Mouse (Mus musculus): Measurements from ENCODE around the gene Cisd3.
"Not testable (repeated sequence)": the region's sequence is repeated elsewhere in the genome, so short reads cannot be mapped to it uniquely, and the experiment has no call there.

Gene Cisd3

DNA sequence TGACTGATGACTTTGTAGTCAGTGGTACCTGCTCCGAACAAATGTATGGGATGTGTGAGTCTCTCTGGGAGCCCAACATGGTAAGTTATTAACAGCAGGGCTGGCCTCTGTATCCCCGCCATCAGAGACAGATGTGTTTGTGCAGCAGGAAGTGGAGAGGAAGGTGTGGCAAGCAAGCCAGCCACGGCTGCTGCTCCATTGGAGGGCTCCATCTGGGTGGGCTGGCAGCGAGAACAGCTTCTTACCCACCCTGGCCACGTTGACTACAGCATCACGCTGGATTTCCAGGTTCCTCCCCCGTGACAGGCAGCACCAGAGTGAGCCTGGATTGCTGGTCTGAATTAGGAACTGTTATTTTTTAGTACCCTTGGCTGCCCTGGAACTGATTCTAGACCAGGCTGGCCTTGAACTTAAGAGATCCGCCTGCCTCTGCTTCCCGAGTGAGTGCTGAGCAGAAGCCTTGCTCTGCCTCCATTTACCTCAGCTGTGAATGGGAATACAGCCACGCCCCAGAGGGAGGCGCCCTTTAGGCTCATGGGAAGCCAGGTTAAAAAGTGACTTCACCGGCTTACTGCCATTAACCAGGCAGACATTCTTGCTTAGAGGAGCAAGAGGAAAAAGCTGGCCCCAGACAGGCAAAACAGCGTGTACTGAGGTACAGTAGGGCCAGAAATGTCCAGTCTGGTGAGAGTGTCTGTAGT, 25.7 kb downstream of the Cisd3 start:
- no peak for DNase-seq (ENCODE audit: low spot score)

DNA sequence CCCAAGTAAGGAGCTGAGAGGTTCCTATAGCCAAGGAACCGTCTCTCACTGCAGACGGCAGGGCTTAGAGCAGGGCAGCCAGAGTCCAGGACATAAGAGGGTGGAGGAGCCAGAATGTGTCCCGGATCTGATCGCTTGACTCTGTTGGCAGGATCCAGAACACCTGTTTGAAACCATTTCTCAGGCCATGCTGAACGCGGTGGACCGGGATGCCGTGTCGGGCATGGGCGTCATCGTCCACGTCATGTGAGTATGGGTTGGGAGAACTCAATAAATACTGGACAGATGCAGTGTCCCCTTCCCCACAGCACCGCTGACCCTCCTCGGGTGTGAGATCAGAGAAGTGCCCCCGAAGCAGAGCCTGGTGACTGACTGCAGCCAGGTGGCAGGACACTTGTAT, 26.7 kb downstream of the Cisd3 start:
- DNase-seq (ENCODE audit: low spot score) = no peak

DNA sequence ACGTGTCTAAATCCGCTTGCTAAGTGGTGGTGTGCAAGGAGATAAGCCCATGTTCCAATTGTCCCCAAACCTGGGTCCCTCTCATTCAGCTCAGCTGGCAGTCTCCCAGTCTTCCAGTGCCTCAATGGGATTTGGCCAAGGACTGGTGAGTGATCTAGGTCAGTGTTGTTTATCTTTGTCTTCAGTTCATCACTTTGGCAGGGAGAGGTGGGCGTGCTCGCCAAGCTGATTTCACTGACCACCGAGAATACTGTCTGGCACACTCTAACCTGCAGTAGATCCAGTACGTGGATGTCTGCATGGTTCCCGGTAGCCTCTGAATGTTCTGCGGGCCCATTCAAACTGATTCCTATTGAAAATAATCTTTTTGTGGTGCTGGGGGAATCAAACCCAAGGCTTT, 28.3 kb downstream of the Cisd3 start:
- no peak for DNase-seq (ENCODE audit: low spot score)

DNA sequence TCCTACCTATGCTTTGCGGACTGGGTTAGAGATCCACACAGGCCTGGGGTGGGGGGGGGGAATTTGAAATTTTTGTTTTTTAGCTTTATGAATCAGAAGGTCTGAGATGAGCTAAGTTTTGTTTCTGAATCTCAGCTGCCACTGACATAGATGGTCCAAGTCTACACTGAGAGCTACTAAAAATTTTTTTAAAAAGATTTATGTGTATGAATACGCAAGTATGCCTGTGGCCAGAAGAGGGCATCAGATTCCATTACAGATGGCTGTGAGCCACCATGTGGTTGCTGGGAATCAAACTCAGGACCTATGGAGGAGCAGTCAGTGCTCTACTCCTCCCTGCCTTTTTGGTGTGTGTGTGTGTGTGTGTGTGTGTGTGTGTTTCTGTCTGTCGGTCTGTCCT, 28.7 kb downstream of the Cisd3 start:
- no peak for DNase-seq (ENCODE audit: low spot score)

DNA sequence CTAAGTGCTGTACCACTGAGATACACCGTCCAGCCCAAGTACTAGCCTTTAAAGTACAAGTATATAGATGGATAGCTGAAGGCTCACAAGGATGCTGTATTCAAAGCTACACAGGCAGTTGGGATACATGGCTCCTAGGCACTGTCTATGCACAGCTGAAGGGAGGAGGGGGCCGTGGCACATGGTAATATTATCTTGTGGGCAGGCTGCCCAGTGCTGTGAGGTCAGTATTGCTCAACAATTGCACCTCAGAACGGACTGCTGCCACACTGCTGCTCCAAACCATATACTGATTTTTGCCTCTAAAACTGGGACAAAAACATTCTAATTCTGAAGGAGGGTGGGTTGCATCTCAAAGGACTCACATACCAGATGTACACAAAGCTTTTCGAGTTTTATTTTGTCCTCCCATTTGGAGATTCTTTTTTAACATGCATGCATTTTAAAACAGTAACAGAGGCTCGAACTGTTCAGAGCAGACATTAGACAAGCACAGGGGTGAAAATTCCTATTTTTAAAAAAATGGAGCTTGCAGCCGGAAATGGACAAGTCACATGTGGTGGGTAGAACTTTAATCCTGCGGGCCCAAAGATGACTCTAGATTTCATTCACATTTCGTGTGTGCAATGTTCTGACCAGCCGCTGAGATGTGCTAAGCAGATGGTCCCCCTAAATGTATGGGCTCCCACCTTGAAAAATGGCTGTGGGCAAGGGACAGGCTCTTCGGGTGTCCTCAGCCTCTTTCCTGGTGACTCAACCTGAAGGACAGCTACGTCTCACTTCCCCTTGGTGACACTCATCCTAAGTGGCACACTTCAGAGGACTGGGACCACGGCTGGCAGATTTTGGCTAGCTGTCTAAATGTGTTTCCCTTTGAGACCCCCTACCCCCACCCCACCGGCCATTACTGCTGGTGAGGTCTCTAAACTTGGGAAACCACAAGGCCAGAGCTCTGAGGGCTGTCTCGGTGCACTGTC, 29.4 kb downstream of the Cisd3 start:
- DNase-seq (ENCODE audit: low spot score) = no peak

DNA sequence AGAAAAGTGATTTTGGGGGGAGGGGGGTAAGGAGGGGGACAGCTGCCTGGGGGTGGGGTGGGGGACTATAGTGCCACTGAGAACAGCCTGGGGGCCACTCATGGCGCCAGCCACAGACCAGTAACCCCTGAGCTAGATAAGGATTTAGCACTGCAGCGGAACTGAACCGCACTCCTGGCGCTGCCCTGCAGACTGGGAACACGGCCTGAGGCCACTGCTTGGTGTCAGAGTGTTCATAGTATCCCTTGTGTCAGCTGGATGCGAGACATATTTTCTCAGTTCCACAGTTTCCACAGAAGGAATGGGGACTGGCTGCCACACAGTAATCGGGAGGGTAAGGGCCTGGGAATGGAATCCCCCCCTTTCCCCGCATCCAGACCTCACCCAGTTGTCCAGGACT, 30.4 kb downstream of the Cisd3 start:
- no peak for DNase-seq (ENCODE audit: low spot score)

DNA sequence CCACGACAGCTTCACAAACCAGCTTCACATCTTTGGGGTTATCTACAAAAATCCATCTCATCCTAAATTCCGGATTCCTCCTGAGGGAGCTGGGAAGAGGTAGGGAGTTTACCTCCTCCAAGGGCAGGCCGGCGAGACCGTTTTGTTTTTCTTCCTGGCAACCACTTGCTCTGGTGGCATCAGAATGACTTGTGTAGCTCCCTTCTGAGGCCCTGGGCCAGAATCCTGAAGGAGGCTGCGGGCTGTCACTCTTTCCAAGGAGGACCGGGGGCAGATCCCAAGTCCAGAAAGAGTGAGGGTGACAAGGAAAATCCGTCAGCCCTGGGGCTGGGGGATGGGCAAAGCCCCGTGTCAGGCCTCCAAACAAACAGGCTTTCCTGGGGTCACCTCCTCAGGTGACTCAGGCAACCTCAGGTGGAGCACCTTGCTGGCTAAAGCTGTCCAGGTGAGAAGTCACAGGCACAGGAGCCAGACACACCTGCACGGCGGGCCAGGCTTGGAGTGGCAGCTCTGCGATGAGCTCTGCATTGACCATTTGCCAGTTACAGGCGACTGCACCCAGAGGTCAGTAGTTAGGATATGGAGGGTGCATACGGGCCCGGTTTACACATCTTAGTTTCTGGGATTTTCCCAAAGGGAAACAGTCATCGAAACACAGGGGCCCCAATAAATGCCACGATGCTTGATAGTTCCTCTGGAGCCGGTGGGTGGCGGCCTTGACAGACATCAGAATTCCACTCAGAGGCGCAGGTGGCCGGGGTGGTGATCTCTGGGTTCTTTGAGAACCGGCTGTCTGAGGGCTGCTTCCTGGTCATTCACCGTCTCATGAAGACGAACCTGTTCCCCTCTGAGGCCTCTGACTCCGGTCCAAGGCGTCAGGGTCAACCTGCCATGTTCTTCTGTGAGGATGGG, 32.0 kb downstream of the Cisd3 start:
- no peak for DNase-seq (ENCODE audit: low spot score)

DNA sequence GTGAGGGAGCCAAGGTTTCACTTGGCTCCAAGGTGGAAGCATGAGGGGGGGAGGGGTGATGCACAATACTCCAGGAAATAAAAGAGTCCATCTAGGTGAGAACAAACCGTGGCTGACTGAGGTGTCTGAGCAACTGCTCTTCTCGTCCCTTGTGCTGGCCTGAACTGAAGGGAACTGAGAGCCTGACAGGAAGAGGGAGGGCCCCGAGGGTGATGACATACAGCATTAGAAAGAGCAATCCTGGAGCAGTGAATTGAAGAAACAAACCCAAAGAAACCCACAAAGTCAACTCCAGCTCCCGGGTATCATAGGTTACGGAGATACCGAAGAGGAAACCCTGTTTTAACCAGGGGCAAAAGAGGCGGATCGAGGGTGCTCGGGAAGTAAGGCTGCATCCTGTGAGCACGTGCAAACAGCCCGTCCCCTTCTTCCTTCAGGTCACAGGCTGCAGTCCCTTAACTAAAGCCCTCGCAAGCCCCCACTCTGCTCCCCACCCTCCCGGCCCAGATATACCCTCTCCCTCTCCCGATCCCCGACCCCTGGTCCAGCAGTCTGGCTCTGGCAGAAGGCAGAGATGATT, 32.7 kb downstream of the Cisd3 start:
- no peak for DNase-seq (ENCODE audit: low spot score)

DNA sequence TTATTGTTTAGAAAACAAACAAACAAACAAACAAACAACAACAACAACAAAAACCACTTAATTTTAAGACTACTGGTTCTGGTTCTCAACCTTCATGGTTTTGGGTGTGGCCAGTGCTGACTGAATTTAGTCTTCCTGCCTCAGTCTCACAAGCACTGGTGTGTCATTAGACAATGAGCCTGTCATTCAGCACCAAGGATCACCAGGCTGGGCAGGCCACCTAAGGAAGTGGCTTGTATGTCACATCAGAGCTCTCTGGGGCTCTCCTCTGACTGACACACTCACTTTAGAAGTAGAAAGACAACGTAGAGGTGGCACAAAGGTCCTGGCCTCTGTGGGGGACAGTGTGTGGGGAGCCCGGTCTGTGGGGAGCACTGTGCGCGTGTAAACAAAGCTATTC, 33.4 kb downstream of the Cisd3 start:
- no peak for DNase-seq (ENCODE audit: low spot score)

DNA sequence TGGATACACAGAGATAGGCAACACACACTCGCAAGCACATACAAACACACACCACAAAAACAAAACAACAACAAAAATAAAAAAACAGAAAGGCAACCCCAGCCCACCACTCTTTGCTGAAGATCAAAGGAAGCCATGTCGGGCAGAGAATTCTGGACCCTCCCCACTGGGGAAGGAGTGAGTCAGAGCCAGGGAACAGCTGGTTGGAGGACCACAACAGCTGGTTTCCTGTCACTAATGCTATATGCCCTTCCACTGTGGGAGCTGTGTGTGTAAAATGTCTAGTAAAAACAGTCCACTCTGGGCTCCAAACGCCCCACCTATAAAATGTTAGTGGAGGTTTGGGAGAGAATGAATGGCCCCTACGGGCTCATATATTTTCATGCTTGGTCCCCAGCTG, 35.7 kb downstream of the Cisd3 start:
- no peak for DNase-seq (ENCODE audit: low spot score)

DNA sequence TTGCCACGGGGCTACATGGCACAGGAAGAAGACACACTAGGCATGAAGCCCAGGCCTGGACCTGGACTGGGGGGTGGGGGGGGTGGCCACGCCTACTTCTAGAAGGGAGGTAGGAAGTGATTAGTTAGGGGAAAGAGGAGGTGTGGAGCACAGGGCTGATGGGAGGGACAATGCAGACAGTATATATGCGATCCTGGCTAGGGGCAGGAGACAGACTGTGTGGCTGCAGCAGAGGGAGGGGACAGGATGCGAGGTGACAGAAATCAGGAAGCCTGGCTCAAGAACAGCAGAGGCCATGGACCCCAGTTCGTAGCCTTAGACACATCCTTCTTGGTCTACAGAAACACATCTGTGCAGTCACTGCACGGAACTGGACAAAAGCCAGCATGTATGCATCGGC, 38.1 kb downstream of the Cisd3 start:
- DNase-seq (ENCODE audit: low spot score) = no peak

DNA sequence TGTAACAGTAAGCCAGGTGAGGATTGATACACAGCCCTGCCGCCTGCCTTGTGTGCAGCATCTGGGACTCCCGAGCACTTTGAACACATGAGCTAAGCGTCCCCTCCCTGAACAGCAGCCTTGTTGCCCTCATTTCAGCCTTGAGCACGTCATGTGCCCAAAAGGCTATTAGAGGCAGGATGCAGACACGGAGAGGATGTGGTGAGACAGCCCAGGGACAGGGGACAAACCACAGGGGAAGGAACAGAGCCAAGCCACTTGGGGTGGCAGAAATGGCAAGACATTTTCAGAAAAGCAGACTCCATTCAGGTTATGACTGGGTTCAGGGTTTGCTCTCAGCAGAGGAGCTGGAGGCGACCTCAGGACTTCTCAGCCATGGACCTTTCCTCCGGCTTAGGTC, 42.7 kb downstream of the Cisd3 start:
- DNase-seq (ENCODE audit: low spot score) = no peak

DNA sequence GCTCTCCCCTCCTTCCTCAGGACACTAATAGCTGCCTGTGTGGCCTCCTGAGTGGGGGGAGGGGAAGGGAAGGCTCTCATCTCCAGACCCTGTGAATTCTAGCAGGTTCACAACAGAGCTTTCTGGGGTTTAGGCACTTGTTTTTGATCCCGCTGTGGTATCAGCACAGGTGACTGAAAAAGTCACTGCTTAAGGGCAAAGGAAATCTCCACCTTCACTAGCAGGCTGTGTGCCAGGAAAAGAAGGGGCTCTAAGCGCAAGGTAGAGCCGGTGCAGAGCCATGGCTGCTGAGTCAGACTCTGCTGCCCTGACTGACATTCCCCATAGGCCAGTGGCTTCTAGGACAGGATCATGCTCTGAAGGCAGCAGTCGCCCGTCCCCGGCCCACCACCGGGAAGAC, 43.1 kb downstream of the Cisd3 start:
- no peak for DNase-seq (ENCODE audit: low spot score)

DNA sequence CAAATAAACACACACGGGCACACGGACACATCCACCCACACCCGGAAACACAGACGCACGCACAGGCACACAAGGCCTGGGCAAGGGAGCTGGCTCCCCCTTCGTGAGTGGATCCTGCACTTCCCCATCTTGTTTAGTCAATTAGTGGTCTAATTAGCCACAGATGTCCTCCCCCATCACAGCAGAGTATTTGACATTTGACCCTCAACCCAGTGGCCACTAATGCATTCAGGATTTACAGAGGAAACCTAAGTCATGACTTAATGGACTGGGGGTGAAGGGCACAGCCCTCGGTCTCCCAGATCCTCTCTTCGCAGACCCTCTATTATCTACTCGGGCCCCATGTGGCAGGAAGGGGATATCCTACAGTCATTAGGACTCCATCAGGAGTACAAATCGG, 48.1 kb downstream of the Cisd3 start:
- DNase-seq (ENCODE audit: low spot score) = no peak

DNA sequence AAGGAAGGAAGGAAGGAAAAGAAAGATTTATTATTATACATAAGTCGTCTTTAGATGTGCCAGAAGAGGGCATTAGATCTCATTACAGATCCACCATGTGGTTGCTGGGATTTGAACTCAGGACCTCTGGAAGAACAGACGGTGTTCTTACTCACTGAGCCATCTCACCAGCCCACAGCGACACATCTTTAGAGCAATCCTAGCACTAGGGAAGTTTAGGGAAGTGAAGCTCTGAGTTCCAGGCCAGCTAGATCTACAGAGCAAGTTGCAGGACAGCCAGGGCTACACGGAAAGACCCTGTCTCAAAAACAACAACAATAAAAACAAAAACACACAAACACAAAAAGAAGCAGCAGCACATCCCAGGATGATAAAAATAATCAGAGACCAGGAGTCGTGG, 49.2 kb downstream of the Cisd3 start:
- DNase-seq (ENCODE audit: low spot score) = not testable (repeated sequence)

DNA sequence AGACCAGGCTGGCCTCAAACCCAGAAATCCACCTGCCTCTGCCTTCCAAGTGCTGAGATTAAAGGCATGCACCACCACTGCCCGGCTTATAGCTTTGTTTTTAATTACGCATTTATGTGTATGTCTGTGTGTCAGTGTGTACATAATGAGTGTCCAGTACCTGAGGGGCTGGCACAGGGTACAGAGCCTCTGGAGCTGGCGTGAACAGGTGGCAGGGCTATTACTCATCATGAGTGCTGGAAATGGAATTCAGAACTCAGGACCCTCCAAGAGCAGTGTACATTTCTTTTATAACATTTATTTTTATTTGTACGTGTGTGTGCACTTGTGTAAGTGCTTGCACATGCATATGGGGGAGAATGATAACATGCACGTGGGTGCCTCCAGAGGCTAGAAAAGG, 51.0 kb downstream of the Cisd3 start:
- no peak for DNase-seq (ENCODE audit: low spot score)

DNA sequence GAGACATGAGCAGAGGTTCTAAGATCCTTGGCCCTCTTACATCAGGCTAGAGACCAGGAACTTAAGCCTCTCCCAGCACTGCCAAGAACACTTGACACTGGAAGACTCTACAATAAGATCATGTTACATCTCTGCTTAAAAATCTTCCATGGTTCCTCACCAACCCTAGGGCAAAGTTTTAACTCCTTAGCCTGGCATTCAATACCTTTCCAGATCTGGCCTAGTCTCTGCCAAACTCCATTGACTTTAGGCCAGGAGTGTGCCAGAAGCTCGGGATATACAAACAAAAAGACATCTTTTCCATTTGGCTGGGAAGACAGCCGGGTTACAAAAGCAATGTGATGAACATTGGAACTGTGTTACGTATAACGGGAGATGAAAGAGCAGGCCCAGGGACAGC, 52.0 kb downstream of the Cisd3 start:
- no peak for DNase-seq (ENCODE audit: low spot score)
